Mouse (Mus musculus) heart, postnatal 0 days (tissue): ENCODE measurements around the gene Trmt1. TPM values are rescaled to one million over a fixed set of nuclear protein-coding genes. Genes with fewer than 3 reads are reported as not detected.

ENCODE experiments used
- ATAC-seq: fragments of 200-750 bp; cut with Nextera tagmentation; 2 replicates; pipeline ENCODE4 v1.8.0; 2017; ENCODE audit warnings: low read depth, moderate number of reproducible peaks, moderate library complexity; ENCODE audit not compliant: insufficient read depth
- DNase-seq: peaks from one replicate; pipeline ENCODE4 v3.0.0-alpha.2; 2016; ENCODE audit warnings: low spot score
- H3K27ac ChIP-seq: fragments of 300-500 bp; sonication (generic); 2 replicates; pipeline ENCODE4 v1.5.1; 2014; ENCODE audit warnings: low read depth, mild to moderate bottlenecking
- H3K27me3 ChIP-seq: fragments of 300-500 bp; sonication (generic); 2 replicates; pipeline ENCODE4 v1.6.1; 2014; ENCODE audit warnings: low read length, mixed read lengths; ENCODE audit not compliant: control insufficient read depth, insufficient read depth
- H3K36me3 ChIP-seq: fragments of 300-500 bp; sonication (generic); replicated peaks from 2 replicates; pipeline ENCODE4 v1.6.1; 2014; ENCODE audit warnings: low read length, mixed read lengths; ENCODE audit not compliant: control insufficient read depth, insufficient read depth
- H3K4me1 ChIP-seq: fragments of 300-500 bp; sonication (generic); 2 replicates; pipeline ENCODE4 v1.6.1; 2014; ENCODE audit warnings: antibody characterized with exemption; ENCODE audit not compliant: control insufficient read depth, insufficient read depth
- H3K4me2 ChIP-seq: fragments of 300-500 bp; sonication (generic); 2 replicates; pipeline ENCODE4 v1.6.1; 2014; ENCODE audit warnings: low read depth, mild to moderate bottlenecking, low read length, moderate library complexity
- H3K4me3 ChIP-seq: fragments of 300-500 bp; sonication (generic); 2 replicates; pipeline ENCODE4 v1.5.1; 2014; ENCODE audit warnings: low read depth, low read length
- H3K9ac ChIP-seq: fragments of 300-500 bp; sonication (generic); replicated peaks from 2 replicates; pipeline ENCODE4 v1.6.1; 2014; ENCODE audit warnings: low read depth, low read length, mixed read lengths
- H3K9me3 ChIP-seq: fragments of 300-500 bp; sonication (generic); replicated peaks from 2 replicates; pipeline ENCODE4 v1.6.1; 2016; ENCODE audit warnings: low read length; ENCODE audit not compliant: control insufficient read depth
- CTCF ChIP-seq: IDR thresholded peaks from 2 replicates; pipeline ENCODE4 v1.5.1; 2016; ENCODE audit warnings: antibody characterized with exemption, control low read depth, low read depth
- EP300 ChIP-seq: IDR thresholded peaks from 2 replicates; pipeline ENCODE4 v1.6.1; 2016; ENCODE audit warnings: antibody characterized with exemption, low read depth
- WGBS: fragments of 180-500 bp; shearing (Covaris S2); extraction: QIAGEN DNeasy Blood & Tissue Kit; methylation state at CpG from one replicate; pipeline ENCODE4 v1.1.7; 2014; 5-methylcytosine and 5-hydroxymethylcytosine counted together
- polyA plus RNA-seq: library from polyadenylated mRNA; unstranded; fragments of >200 nt; fragmentation: Nextera tagmentation; extraction: Ambion mirVana; gene quantifications from 2 replicates; pipeline ENCODE4 v1.2.1, GENCODE M21; 2015
- total RNA-seq: library from RNA; depleted of rRNA; stranded (reverse); fragments of >200 nt; gene quantifications from 2 replicates; pipeline ENCODE4 v1.2.3, GENCODE M21; 2014; ENCODE audit warnings: low replicate concordance

Gene Trmt1
- total and polyA plus RNA-seq, 2 experiments from 2014 or later: 29.5 to 98.3 TPM

- Histone ChIP-seq H3K9ac (peak overlapping the region; percentile 53), H3K9me3 (no peaks in the 10 kb centered on the region), H3K27ac (peak overlapping the region; percentile 26), H3K4me3 (peak overlapping the region; percentile 59), H3K4me2 (peak overlapping the region; percentile 83), H3K4me1 (peaks cover 30% of the 10 kb centered on the region), H3K36me3 (peaks cover 23% of the 10 kb centered on the region), H3K27me3 (no peaks in the 10 kb centered on the region)
- DNase-seq (peak; percentile 94), ATAC-seq (peak; percentile 84)
- under 1% methylated on average over 47 of the region's 47 CpGs for WGBS
- TF ChIP-seq CTCF (no peak), EP300 (no peak)
Observed at GRCm38 (mm10) chr8:84689091-84689915, 3.2 kb downstream of the Trmt1 start.

GRCm38 (mm10) chr8:84693332-84693731 is 7.2 kb downstream of the Trmt1 start:
- Histone ChIP-seq H3K4me3 (no peak overlapping the region), H3K27me3 (no peaks in the 10 kb centered on the region), H3K9ac (no peak overlapping the region), H3K4me1 (peaks cover 11% of the 10 kb centered on the region), H3K9me3 (no peaks in the 10 kb centered on the region), H3K36me3 (peaks cover 50% of the 10 kb centered on the region), H3K27ac (no peak overlapping the region), H3K4me2 (no peak overlapping the region)
- DNase-seq (no peak), ATAC-seq (no peak)
- TF ChIP-seq EP300 (no peak), CTCF (no peak)
- WGBS: 58% methylated on average over 4 of the region's 4 CpGs

GRCm38 (mm10) chr8:84695140-84695539 is 9.0 kb downstream of the Trmt1 start:
- H3K4me2 ChIP-seq: no peak overlapping the region
- TF ChIP-seq EP300 (no peak), CTCF (no peak)
- WGBS: 88% methylated on average over 6 of the region's 6 CpGs
- H3K4me1 ChIP-seq: no peaks in the 10 kb centered on the region
- H3K9ac ChIP-seq: no peak overlapping the region
- peaks cover 52% of the 10 kb centered on the region for H3K36me3 ChIP-seq
- ATAC-seq (no peak), DNase-seq (no peak)
- H3K27me3 ChIP-seq: no peaks in the 10 kb centered on the region
- no peak overlapping the region for H3K4me3 ChIP-seq
- H3K27ac ChIP-seq: no peak overlapping the region
- H3K9me3 ChIP-seq: no peaks in the 10 kb centered on the region

GRCm38 (mm10) chr8:84697166-84698130 is 11.3 kb downstream of the Trmt1 start:
- Histone ChIP-seq H3K9me3 (no peaks in the 10 kb centered on the region), H3K36me3 (peaks cover 45% of the 10 kb centered on the region), H3K27ac (no peak overlapping the region), H3K4me3 (no peak overlapping the region), H3K9ac (no peak overlapping the region), H3K4me1 (0 out of 2 replicates have a peak, but pooled peaks cover 3% of the 10 kb centered on the region), H3K4me2 (no peak overlapping the region), H3K27me3 (peaks cover 5% of the 10 kb centered on the region)
- TF ChIP-seq CTCF (peak; percentile 59), EP300 (no peak)
- no peak for DNase-seq
- no peak for ATAC-seq
- WGBS: 84% methylated on average over 14 of the region's 14 CpGs

- Histone ChIP-seq H3K9ac (no peak overlapping the region), H3K4me3 (no peak overlapping the region), H3K4me1 (0 out of 2 replicates have a peak, but pooled peaks cover 3% of the 10 kb centered on the region), H3K27me3 (peaks cover 14% of the 10 kb centered on the region), H3K4me2 (no peak overlapping the region), H3K36me3 (peaks cover 36% of the 10 kb centered on the region), H3K9me3 (no peaks in the 10 kb centered on the region), H3K27ac (0 out of 2 replicates have a peak overlapping the region, but pooled peaks have one; percentile 81)
- DNase-seq: no peak
- WGBS: 85% methylated on average over 5 of the region's 5 CpGs
- TF ChIP-seq CTCF: no peak
- TF ChIP-seq EP300: no peak
- no peak for ATAC-seq
Observed at GRCm38 (mm10) chr8:84698288-84698687, 12.2 kb downstream of the Trmt1 start.
